Mouse (Mus musculus) kidney, adult 2 months (tissue): ENCODE measurements around the gene Thoc3.

ENCODE experiments used
- CTCF ChIP-seq: fragments of 200-500 bp; conservative IDR thresholded peaks from 2 replicates; pipeline ENCODE4 v1.5.1; 2011; ENCODE audit warnings: low read depth, mild to moderate bottlenecking, control low read depth, low read length, moderate library complexity, mixed read lengths; ENCODE audit not compliant: insufficient read depth, insufficient read length
- POLR2A ChIP-seq: fragments of 200-500 bp; IDR thresholded peaks from one replicate; pipeline ENCODE4 v1.6.1; 2011; ENCODE audit warnings: low read depth, low read length, control low read depth

GRCm38 (mm10) chr13:54457062-54457461, 11.6 kb downstream of the Thoc3 start:
- TF ChIP-seq CTCF (peak; percentile 73), POLR2A (no peak)
